Mouse (Mus musculus) lung, adult 18-20 months (tissue): Measurements from ENCODE around the gene Mbnl2.

Source experiments
- DNase-seq, 2 experiments: peaks; one replicate each; pipeline ENCODE4 v3.0.0; 2022; ENCODE audit warnings: mixed read lengths in 2 of 2

The Mbnl2 gene

GRCm38 (mm10) chr14:120276343-120277080 lies 1.0 kb downstream of the Mbnl2 start:
- peak in 1 of 2 experiments; percentile 39 for DNase-seq

- DNase-seq = peak; percentile 75 to 86
Measured at GRCm38 (mm10) chr14:120277081-120277656, 1.7 kb downstream of the Mbnl2 start.

DNA sequence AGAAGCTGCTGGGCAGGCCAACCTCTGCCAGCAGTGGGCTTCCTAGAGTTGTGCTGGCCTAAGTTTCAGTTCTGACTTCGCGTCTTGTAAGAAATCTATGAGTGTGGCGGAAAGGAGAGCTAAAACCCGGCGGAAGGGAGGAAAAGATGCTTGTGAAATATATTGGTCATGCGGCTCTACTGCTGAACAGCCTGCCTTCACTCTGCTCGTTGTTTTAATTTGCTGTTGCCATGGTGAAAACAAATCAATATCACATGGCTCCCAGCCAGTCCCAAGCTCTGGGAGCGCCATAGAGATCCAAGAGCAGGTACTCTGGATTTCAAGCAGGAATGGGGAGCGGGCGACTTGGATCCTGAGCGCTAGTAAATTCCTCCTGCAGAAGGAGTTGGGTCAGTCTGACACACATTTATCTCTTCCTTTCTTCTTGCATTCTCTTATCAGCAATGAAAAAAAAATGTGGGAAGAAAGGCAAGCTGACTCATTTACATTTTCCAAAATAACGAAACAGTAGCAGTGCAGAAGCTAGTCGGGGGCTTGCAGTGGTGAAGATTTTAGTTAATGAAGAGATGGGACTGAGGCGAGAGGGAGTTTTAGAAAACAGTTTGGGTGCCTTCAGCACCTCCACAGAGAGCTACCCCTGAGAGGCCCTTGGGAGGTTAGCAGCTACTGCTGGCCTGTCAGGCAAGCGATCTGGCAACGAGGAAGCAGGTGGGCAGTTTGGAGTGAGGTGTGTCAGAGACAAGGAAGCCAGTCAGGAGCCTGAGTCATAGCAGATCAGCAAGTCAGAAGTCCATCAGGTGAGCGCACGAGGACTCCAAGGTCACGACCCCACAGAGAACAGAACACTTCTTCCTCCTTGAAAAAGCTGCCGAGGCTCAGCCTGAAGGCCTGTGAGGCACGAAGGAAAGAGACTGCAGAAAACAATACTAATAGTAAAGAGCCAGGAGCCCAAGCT lies 3.1 kb downstream of the Mbnl2 start:
- DNase-seq = peak; percentile 76 to 86

GRCm38 (mm10) chr14:120280136-120280535 lies 4.7 kb downstream of the Mbnl2 start:
- peak in 1 of 2 experiments; percentile 45 for DNase-seq

GRCm38 (mm10) chr14:120283787-120284186 lies 8.3 kb downstream of the Mbnl2 start:
- DNase-seq = no peak

DNA sequence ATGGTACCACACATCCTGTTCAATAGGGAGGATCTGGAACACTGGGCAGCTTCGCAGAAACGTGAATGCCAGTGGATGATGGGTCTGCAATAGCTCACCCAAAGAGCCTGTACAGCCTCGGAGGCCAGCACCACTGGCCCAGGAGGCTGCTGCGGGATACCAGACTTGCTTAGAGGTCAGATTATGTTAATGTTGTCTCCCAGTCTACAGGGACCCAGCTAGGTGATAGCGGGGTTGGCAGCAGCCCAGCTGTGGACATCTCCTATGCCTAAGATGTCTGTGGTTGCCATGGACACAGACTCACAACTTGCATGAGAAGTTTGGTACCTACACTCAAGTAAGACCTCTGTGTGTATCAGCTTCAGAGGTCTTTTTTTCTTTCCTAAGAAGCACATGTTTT lies 9.0 kb downstream of the Mbnl2 start:
- DNase-seq = no peak

DNA sequence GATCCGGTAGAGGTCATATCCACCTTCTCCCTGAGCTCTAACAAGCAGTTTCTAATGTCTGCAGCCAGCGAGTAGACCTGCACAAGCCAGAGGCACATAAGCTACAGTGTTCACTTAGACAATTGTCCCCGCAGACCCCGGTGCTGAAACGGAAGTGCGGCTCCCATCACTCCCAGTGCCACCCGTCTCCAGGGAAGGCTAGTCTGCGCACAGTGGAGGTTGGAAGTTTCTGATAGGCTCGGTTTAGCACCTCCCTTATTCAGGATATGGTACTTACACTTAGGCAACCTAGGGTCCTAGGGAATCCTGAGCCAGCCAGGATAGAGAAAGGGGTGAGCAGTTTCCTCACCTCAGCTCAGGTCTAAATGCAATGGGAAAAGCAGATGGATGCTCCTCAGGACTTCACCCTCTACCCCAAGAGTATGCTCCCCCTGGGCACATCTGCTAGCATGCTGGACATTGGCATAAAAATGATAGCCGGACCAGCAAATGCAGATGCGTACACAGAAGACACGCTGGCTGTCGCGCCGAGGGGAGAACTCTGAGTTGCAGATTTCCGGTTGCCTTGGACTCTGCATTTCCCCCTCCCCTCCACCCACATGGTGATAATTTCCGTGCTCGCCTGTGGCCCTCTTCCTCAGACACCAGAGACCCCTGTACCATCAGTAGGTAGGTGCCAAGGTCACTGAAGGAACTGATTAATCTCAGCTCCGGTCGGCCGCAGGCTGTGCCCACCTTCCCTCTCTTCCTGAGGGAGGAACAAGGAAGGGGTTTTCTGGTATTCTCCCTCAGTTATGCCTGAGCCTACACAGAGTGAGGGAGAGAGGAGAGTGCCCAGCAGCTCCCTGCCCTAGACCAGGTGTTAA lies 11.9 kb downstream of the Mbnl2 start:
- no peak for DNase-seq

- no peak for DNase-seq
Measured at GRCm38 (mm10) chr14:120287987-120288275, 12.5 kb downstream of the Mbnl2 start.

DNA sequence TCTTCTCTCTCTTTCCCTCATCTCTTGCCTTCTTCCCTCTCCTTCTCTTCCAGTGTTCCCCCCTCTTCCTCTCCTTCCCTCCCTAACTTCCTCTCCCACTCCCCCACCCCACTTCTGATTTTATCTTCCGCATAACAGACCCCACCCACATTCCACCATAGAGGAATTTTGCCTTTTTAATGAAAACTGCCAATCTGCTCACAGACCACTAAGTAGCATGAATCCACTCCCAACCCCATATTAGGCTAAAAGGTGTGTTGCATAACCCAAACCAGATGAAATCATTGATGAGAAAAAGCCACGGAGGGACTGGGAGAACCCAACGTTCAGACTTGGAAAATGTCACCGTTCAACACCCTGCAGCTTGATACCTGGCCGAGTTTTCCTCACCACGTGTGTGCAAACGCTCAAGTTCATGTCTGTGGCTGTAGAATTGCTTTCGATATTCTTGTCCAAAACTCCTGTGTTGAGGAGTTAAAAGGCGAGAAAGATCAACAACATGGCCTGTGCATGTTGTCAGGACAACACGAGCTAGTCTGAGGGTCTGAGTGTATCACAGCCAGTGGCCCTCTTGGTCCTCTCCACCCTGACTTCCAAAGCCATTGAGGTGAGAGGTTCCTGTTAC lies 13.0 kb downstream of the Mbnl2 start:
- DNase-seq = peak in 1 of 2 experiments; percentile 39

GRCm38 (mm10) chr14:120289065-120289464 lies 13.6 kb downstream of the Mbnl2 start:
- peak; percentile 48 to 54 for DNase-seq

- no peak for DNase-seq
Measured at GRCm38 (mm10) chr14:120289528-120289927, 14.1 kb downstream of the Mbnl2 start.

DNA sequence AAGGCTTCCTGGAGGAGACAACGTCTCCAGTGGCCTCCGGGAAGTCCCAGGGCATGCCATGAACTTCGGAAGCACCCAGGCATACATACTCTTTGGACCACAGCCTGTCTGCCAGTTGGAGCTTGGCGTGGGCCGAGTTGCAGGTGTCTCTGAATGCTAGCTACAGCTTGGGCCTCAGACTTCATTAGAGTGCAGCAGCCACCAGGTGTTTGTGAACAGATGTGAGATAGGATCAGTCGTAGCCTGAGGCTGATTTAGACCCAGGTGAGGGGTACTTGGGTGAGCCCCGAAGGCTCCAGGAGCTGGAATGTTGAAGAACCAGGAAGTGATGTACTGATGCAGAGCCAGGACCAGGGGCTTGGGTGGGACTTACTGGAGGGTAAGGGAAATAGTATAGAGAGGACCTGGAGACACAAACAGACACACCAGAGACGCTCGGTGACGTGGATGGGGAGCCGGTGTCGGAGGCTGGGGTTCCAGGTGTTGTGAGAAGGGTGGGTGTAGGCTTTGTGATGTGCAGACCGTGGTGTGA lies 15.8 kb downstream of the Mbnl2 start:
- no peak for DNase-seq

GRCm38 (mm10) chr14:120292133-120292532 lies 16.7 kb downstream of the Mbnl2 start:
- no peak for DNase-seq

- no peak for DNase-seq
Measured at GRCm38 (mm10) chr14:120292617-120293195, 17.2 kb downstream of the Mbnl2 start.

DNA sequence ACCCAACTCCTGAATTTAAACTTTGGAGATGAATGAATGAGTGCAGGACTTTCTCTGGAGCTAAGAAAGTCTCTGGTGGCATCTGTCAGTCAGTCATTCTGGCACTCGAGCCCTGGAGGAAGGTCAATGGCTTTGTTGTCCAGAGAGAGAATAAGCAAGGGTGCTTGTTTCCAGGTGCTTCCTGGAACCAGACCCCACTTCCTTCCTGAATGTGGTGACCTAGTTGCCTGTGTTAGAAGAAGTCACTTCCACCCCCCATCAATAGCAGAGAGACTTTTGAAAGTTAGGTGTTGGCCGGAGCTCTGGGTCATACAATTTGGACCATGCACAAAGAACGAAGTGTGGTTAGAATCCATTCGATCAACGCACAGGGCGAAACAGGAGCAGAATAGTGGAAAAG lies 19.0 kb downstream of the Mbnl2 start:
- DNase-seq = no peak

DNA sequence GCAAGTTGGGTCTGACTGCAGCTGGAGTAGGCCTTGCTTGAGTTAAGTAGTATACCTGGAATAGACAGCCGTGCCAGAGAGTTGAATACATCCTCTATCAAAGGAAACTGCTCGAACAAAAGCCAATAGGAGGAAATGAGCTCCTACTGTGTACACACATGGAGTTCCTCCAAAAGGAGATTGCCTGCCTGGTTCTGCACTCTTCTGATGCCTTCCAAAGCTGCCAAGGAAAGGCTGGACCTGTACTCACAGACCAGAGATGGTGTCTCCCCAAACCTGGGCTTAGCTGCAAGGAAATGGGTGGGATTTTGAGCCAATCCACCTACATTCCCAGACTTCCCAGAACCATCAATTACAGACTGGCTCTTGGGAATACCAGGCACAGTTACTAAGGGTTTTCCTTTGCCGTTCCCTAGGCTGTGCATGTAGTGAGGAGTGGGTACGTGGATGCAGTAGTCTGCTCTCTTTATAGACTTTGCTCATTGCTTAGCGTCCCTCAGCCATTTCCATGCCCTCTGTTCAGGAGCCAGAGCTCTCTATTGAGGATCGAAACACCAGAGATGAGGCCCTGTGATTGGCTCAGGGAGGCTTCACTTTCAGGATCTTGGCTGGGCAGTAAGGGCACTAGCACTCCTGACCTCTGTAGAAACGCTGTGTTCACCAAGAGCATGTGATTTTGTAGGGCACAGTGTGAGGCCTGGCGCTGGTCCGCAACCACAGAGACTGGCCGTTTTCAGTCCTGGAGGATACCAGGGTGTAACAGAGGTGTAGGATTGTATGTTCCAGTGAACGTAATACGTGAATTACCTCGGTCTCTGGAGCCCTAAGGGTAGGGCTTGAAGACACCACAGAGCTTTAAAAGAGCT lies 20.1 kb downstream of the Mbnl2 start:
- peak; percentile 29 to 54 for DNase-seq

DNA sequence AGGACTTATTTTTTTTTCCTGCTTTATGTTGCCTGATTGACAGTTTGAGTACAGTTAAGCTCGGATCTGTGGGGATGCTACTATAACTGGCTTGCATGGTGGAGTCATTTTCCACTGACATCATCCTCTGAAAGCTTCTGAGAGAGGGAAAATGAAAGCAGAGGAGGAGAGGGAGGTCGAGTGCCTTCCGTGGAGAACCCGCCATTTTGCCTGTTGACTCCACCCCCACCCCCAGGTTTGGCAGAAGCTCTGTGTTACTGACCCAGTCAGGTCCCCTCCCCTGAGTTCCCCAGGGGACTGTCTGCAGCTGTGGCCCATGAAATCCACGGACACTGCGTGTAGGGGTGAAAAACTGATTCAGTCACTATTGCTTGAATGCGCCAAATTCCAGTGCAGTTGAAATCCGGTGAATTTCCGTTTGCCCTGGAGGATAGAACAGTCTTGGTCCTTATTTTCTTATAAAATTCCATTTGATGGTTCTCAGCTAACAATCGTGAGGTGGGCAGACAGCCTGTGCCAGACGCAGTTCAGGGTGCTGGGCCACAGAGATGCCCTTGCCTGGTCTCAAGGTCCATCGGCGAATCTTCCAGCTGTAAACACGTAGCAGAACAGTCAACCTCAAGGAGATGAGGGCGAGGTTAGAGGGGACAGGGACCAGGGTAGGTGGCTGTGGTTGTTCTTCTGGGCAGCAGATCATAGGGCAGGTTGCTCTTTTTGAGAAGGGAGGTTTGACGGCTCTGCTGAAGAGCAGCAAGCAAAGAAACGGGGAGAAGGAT lies 20.9 kb downstream of the Mbnl2 start:
- DNase-seq = peak in 1 of 2 experiments; percentile 27

DNA sequence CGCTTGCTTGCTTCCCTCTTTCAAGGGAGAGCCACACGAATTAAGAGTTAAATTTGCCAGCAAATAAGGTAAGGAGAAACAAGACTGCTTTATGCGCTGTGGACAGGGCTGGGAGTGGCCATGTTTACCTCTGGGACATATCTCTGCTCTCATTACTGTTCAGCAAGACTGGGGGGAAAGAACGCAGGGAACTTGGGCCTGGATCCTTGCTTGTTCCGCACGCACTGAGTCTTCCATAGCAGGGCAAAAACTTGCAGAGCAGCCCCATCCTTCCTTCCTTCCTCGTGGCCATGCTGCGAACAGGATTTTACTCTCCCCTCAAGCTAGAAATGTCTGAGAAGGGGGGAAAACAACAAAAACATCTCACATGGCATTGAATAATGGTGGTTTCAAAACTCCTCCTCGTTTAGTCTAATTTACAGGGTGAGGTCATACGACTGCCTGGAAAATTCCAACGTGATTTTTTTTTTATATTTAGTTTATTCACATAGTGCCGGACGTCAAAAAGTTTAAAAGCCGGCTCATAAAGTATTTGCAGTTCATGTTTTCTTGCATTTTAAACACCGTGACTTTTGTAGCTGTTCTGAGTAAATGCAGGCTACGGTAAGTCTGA lies 21.8 kb downstream of the Mbnl2 start:
- DNase-seq = peak; percentile 44 to 59

GRCm38 (mm10) chr14:120297833-120298232 lies 22.4 kb downstream of the Mbnl2 start:
- no peak for DNase-seq
